Mouse (Mus musculus): Measurements from ENCODE around the gene Prkcb. TPM values are rescaled to one million over a fixed set of nuclear protein-coding genes. Genes with fewer than 3 reads are reported as not detected.

Gene Prkcb
- polyA plus RNA-seq, 1 experiment from 2014 or later: 5.4 TPM

DNA sequence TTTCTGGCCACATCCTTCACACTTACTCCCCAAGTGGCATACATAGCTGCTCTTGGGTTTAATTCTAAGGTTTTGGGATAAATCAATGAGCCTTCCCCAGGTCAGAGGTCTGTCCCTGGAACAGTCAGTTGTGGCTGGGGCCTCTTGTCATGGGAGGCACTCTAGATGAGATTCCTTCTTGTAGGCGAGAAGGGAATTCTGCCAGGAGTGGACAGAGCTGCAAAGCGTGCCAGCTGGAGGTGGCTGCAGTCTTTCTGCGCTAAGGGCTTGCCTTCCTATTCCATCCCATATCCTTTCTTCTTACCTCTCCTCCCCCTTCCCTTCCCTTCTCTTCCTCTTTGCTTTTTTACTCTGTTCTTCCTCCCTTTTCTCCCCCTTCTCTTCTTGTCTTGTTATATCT is 28.1 kb downstream of the Prkcb start:
- no peaks in the 10 kb centered on the region for H3K9me3 ChIP-seq (replicated peaks; ENCODE audit: control insufficient read depth, low read length)
- no peak overlapping the region for H3K27ac ChIP-seq (replicated peaks; ENCODE audit: low read depth, low read length)
- no peak for DNase-seq (ENCODE audit: low spot score)
- ATAC-seq (replicated peaks; ENCODE audit: insufficient number of reproducible peaks, low FRiP score, low TSS enrichment, low read depth): no peak
- no peaks in the 10 kb centered on the region for H3K4me1 ChIP-seq (ENCODE audit: control insufficient read depth, insufficient read depth, low read length)
- 81% methylated on average over 3 of the region's 3 CpGs for WGBS
- H3K4me2 ChIP-seq (ENCODE audit: low read depth, low read length): no peak overlapping the region
- no peaks in the 10 kb centered on the region for H3K36me3 ChIP-seq (replicated peaks; ENCODE audit: control insufficient read depth, insufficient read depth, low read depth, low read length)
- no peak overlapping the region for H3K9ac ChIP-seq (replicated peaks; ENCODE audit: low read length)
- no peak overlapping the region for H3K4me3 ChIP-seq (ENCODE audit: low read depth, low read length)
- H3K27me3 ChIP-seq (ENCODE audit: control insufficient read depth, insufficient read depth, low read length): no peaks in the 10 kb centered on the region

DNA sequence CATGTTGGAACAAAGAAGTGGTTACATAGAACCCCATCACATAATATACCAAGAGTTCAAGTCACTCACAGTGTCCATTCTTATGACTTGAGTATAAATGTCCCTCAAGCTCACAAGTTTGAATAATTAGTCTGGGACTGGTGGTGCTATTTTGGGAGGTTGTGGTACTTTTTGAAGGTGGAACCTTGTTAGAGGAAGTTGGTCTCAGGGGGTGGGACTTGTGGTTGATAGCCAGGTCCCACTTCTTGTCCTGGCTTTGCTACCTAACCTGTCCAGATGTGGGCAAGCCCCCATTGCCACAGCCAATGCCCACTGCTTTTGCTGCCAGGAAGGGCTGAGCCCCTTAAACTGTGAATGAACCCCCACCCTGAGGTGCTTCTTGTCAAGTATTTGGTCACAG is 28.9 kb downstream of the Prkcb start:
- Histone ChIP-seq H3K4me1 (ENCODE audit: control insufficient read depth, insufficient read depth, low read length) (no peaks in the 10 kb centered on the region), H3K4me2 (ENCODE audit: low read depth, low read length) (no peak overlapping the region), H3K9me3 (replicated peaks; ENCODE audit: control insufficient read depth, low read length) (no peaks in the 10 kb centered on the region), H3K27ac (replicated peaks; ENCODE audit: low read depth, low read length) (no peak overlapping the region), H3K4me3 (ENCODE audit: low read depth, low read length) (no peak overlapping the region), H3K36me3 (replicated peaks; ENCODE audit: control insufficient read depth, insufficient read depth, low read depth, low read length) (no peaks in the 10 kb centered on the region), H3K9ac (replicated peaks; ENCODE audit: low read length) (no peak overlapping the region), H3K27me3 (ENCODE audit: control insufficient read depth, insufficient read depth, low read length) (no peaks in the 10 kb centered on the region)
- DNase-seq (ENCODE audit: low spot score): no peak
- ATAC-seq (replicated peaks; ENCODE audit: insufficient number of reproducible peaks, low FRiP score, low TSS enrichment, low read depth): no peak

DNA sequence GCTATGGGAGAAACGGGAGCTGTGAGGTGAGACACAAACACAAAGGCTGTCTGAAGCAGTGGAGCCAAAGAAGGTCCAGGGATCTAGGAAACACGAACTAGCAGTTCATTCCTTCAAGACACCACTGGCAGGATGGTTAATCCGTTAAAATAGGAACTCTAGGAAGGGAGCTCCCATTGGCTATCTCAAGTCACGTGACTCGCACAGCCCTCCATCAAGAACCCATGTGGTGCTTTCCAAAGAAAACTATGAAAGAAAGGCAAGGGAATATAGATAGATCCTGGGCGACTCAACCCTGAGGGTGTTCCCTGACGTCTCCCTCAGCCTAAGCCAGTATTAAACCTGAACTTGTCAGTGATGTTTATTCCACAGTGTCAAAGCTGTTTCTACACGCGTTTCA is 31.0 kb downstream of the Prkcb start:
- H3K4me2 ChIP-seq (ENCODE audit: low read depth, low read length): no peak overlapping the region
- no peak for DNase-seq (ENCODE audit: low spot score)
- no peaks in the 10 kb centered on the region for H3K27me3 ChIP-seq (ENCODE audit: control insufficient read depth, insufficient read depth, low read length)
- H3K4me3 ChIP-seq (ENCODE audit: low read depth, low read length): no peak overlapping the region
- 84% methylated on average over 9 of the region's 9 CpGs for WGBS
- no peaks in the 10 kb centered on the region for H3K36me3 ChIP-seq (replicated peaks; ENCODE audit: control insufficient read depth, insufficient read depth, low read depth, low read length)
- ATAC-seq (replicated peaks; ENCODE audit: insufficient number of reproducible peaks, low FRiP score, low TSS enrichment, low read depth): no peak
- H3K9ac ChIP-seq (replicated peaks; ENCODE audit: low read length): no peak overlapping the region
- H3K4me1 ChIP-seq (ENCODE audit: control insufficient read depth, insufficient read depth, low read length): no peaks in the 10 kb centered on the region
- H3K9me3 ChIP-seq (replicated peaks; ENCODE audit: control insufficient read depth, low read length): no peaks in the 10 kb centered on the region
- H3K27ac ChIP-seq (replicated peaks; ENCODE audit: low read depth, low read length): no peak overlapping the region

DNA sequence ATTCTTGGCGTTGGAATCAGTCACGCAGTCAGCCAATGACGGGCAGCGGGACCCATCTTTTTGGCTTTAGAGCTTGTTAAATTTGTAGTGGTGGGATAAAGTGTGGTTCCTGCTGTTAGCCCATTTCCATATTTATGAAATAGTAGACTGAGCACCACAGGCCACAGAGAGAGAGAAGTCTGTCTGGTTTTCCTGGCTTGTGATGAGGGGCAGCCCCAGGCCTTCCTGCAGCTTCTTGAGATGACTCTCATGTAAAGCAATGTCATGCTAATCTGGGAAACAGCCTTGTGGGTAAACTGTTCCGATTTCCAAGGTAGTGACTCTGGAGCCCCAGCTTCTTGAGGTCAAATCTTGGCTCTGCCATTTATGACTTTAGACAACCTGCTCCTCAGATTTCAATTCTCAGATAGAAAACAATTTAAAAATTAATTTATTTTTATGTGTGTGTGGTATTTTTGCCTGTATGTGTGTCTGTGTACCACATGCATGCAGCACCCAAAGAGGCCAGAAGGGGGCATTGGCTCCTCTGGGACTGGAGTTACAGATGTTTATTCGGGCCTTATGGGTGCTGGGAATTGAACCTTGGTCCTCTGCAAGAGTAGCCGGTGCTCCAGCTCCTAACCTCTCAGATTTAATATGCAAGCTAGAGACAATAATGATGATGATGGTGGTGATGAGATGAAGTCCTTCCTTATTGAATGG is 32.4 kb downstream of the Prkcb start:
- H3K4me2 ChIP-seq (ENCODE audit: low read depth, low read length): no peak overlapping the region
- no peak overlapping the region for H3K4me3 ChIP-seq (ENCODE audit: low read depth, low read length)
- H3K27ac ChIP-seq (replicated peaks; ENCODE audit: low read depth, low read length): no peak overlapping the region
- H3K9me3 ChIP-seq (replicated peaks; ENCODE audit: control insufficient read depth, low read length): no peaks in the 10 kb centered on the region
- H3K27me3 ChIP-seq (ENCODE audit: control insufficient read depth, insufficient read depth, low read length): no peaks in the 10 kb centered on the region
- H3K36me3 ChIP-seq (replicated peaks; ENCODE audit: control insufficient read depth, insufficient read depth, low read depth, low read length): no peaks in the 10 kb centered on the region
- WGBS: 92% methylated on average over 7 of the region's 7 CpGs
- ATAC-seq (replicated peaks; ENCODE audit: insufficient number of reproducible peaks, low FRiP score, low TSS enrichment, low read depth) (no peak), DNase-seq (ENCODE audit: low spot score) (no peak)
- no peak overlapping the region for H3K9ac ChIP-seq (replicated peaks; ENCODE audit: low read length)
- H3K4me1 ChIP-seq (ENCODE audit: control insufficient read depth, insufficient read depth, low read length): no peaks in the 10 kb centered on the region

DNA sequence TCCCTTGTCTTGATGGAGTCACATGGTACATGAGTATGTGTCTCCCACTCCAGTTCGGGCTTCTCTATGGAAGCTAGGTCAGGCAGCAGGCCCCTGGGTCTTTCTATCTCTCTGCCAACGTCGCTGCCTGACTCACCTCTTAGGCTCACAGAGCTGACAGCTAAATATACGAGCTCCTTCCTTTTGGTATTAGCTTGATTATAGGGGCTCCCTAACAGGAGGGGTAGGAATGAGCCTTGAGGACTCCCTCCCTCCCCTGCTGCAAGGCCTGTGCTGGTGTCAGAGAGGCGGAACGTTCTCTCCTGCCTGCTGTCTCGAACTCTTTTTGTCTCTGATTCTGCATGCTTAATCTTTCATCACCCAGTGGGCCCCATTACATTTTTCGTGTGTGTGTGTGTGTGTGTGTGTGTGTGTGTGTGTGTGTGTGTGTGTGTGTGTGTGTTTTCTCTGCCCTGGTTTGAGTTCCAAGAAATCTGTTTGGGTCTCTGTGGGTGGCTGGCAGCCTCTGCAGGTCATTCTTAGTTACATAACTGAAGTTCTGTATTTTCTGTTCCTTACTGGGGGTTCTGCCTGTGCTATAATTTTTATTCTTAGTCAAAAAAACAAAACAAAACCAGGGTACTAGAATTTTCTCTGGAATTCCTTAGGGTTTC is 33.6 kb downstream of the Prkcb start:
- Histone ChIP-seq H3K4me2 (ENCODE audit: low read depth, low read length) (no peak overlapping the region), H3K27ac (replicated peaks; ENCODE audit: low read depth, low read length) (no peak overlapping the region), H3K9me3 (replicated peaks; ENCODE audit: control insufficient read depth, low read length) (no peaks in the 10 kb centered on the region), H3K27me3 (ENCODE audit: control insufficient read depth, insufficient read depth, low read length) (no peaks in the 10 kb centered on the region), H3K4me3 (ENCODE audit: low read depth, low read length) (no peak overlapping the region), H3K36me3 (replicated peaks; ENCODE audit: control insufficient read depth, insufficient read depth, low read depth, low read length) (no peaks in the 10 kb centered on the region), H3K4me1 (ENCODE audit: control insufficient read depth, insufficient read depth, low read length) (no peaks in the 10 kb centered on the region), H3K9ac (replicated peaks; ENCODE audit: low read length) (no peak overlapping the region)
- DNase-seq (ENCODE audit: low spot score) (no peak), ATAC-seq (replicated peaks; ENCODE audit: insufficient number of reproducible peaks, low FRiP score, low TSS enrichment, low read depth) (no peak)
- 78% methylated on average over 8 of the region's 8 CpGs for WGBS

DNA sequence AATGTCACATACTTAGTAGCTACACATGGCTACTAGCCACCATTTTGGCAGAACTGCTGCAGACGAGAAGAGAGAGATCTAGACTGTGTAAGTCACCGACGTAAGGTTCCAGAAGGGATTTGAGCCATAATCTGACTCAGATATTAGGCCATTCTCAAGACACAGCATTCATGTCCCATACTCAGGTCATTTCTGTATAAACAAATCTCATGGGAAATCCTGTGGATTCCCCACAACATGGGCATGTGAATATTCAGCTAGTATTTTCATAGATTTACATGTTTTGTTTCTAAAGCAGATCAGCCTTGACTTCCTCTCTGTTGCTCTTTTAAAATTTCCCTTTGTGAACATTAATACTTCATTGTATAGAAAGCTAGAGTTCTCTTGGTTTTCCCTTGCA is 39.4 kb downstream of the Prkcb start:
- DNase-seq (ENCODE audit: low spot score) (no peak), ATAC-seq (replicated peaks; ENCODE audit: insufficient number of reproducible peaks, low FRiP score, low TSS enrichment, low read depth) (no peak)
- H3K4me3 ChIP-seq (ENCODE audit: low read depth, low read length): no peak overlapping the region
- no peaks in the 10 kb centered on the region for H3K36me3 ChIP-seq (replicated peaks; ENCODE audit: control insufficient read depth, insufficient read depth, low read depth, low read length)
- 91% methylated on average over 3 of the region's 3 CpGs for WGBS
- no peaks in the 10 kb centered on the region for H3K9me3 ChIP-seq (replicated peaks; ENCODE audit: control insufficient read depth, low read length)
- no peak overlapping the region for H3K9ac ChIP-seq (replicated peaks; ENCODE audit: low read length)
- no peak overlapping the region for H3K4me2 ChIP-seq (ENCODE audit: low read depth, low read length)
- no peaks in the 10 kb centered on the region for H3K4me1 ChIP-seq (ENCODE audit: control insufficient read depth, insufficient read depth, low read length)
- no peaks in the 10 kb centered on the region for H3K27me3 ChIP-seq (ENCODE audit: control insufficient read depth, insufficient read depth, low read length)
- H3K27ac ChIP-seq (replicated peaks; ENCODE audit: low read depth, low read length): no peak overlapping the region

DNA sequence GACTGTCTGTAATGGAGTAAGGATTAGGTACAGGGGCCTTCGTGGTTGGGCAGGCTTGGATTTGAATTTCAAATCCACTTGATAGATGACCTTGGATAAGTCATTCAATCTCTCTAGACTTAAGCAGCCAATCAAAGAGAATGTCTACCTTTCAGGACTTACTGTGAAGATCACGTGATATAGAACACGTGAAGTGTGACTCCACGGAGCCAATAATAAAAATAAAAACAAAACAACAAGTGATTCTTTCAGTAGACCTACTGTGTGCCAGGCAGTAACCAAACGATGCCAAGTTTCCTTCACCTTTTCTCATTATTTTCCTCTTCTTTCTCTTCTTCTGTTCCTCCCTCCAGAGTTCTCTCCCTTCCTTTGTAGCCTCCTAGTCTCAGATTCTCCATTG is 39.9 kb downstream of the Prkcb start:
- Histone ChIP-seq H3K4me2 (ENCODE audit: low read depth, low read length) (no peak overlapping the region), H3K36me3 (replicated peaks; ENCODE audit: control insufficient read depth, insufficient read depth, low read depth, low read length) (no peaks in the 10 kb centered on the region), H3K4me1 (ENCODE audit: control insufficient read depth, insufficient read depth, low read length) (no peaks in the 10 kb centered on the region), H3K27me3 (ENCODE audit: control insufficient read depth, insufficient read depth, low read length) (no peaks in the 10 kb centered on the region), H3K27ac (replicated peaks; ENCODE audit: low read depth, low read length) (no peak overlapping the region), H3K9ac (replicated peaks; ENCODE audit: low read length) (no peak overlapping the region), H3K9me3 (replicated peaks; ENCODE audit: control insufficient read depth, low read length) (no peaks in the 10 kb centered on the region), H3K4me3 (ENCODE audit: low read depth, low read length) (no peak overlapping the region)
- DNase-seq (ENCODE audit: low spot score) (no peak), ATAC-seq (replicated peaks; ENCODE audit: insufficient number of reproducible peaks, low FRiP score, low TSS enrichment, low read depth) (no peak)
- WGBS: 85% methylated on average over 5 of the region's 5 CpGs

DNA sequence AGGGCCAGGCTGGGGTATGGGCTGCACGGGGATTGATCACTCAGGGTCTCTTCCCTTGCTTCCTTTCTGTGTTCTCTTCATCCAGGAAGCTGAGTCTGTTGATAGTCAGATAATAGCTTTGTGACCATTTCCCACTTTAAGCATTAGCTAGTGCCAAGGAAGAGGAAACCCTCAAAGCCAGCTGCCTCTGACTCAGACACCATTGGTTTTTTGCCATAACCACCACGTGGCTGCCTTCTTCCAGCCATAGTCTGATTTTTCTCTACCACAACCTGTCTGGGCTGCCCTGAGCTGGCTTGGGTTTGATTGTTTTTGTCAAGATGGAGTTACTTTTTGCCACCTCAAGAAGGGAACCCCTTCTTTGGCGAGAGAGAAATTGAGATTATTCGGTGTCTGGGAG is 41.0 kb downstream of the Prkcb start:
- Histone ChIP-seq H3K9ac (replicated peaks; ENCODE audit: low read length) (no peak overlapping the region), H3K9me3 (replicated peaks; ENCODE audit: control insufficient read depth, low read length) (no peaks in the 10 kb centered on the region), H3K4me1 (ENCODE audit: control insufficient read depth, insufficient read depth, low read length) (no peaks in the 10 kb centered on the region), H3K4me2 (ENCODE audit: low read depth, low read length) (no peak overlapping the region), H3K36me3 (replicated peaks; ENCODE audit: control insufficient read depth, insufficient read depth, low read depth, low read length) (no peaks in the 10 kb centered on the region), H3K27me3 (ENCODE audit: control insufficient read depth, insufficient read depth, low read length) (no peaks in the 10 kb centered on the region), H3K4me3 (ENCODE audit: low read depth, low read length) (no peak overlapping the region), H3K27ac (replicated peaks; ENCODE audit: low read depth, low read length) (no peak overlapping the region)
- WGBS: 82% methylated on average over 4 of the region's 4 CpGs
- DNase-seq (ENCODE audit: low spot score): no peak
- no peak for ATAC-seq (replicated peaks; ENCODE audit: insufficient number of reproducible peaks, low FRiP score, low TSS enrichment, low read depth)
